Mouse (Mus musculus): ENCODE measurements around the gene Akap17b. TPM values are rescaled to one million over a fixed set of nuclear protein-coding genes. Genes with fewer than 3 reads are reported as not detected.

Akap17b gene
- 0.43 and 0.69 TPM in 2 replicates for polyA plus RNA-seq (2012; rRNA removed; ENCODE audit: low replicate concordance)

DNA sequence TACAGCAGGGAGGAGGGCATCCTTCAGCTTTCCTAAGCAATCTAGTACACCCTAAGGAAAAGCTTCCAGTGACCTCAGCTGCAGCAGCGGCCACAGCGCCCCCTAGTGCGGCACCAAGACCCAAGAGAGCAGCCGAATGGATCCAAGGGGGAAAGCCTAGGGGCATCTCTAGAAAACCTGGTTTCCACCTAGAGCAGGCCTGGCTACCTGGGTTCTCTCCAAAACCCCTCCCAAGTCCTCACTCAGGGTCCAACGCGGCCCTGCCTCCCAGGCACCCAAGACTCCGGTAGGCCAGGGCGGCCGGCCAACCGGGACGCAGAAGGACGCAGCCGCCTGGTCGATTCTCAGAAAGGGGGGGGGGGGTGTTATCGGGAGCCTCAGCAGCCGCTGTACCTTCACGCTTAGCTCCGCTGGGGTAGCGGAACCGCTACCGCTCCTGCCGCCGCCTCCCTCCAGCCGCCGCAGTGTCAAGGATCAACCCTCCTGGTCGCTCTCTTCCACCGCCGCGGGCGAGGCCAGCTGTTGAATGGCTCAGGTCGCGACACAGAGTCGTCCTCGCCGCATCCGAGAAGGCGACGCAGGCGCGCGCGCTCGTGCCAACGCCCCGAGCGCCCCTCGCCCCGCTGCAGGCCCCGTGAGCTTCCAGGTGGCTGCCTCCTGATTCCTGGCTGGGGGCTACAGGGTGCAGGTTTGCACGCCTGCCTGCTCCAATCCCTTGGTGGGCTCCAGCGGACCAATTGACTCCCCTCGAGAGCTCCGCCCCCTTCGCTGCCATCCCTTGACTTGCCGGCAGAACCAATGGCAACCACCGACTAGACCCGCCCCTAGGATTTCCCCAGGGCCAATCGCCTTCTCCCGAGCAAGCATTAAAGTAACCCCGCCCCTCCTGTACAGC, at the start of gene Akap17b:
Gene Akap17b, minus strand, starts transcription at position 739 of the 895 bp plus-strand sequence.

DNA sequence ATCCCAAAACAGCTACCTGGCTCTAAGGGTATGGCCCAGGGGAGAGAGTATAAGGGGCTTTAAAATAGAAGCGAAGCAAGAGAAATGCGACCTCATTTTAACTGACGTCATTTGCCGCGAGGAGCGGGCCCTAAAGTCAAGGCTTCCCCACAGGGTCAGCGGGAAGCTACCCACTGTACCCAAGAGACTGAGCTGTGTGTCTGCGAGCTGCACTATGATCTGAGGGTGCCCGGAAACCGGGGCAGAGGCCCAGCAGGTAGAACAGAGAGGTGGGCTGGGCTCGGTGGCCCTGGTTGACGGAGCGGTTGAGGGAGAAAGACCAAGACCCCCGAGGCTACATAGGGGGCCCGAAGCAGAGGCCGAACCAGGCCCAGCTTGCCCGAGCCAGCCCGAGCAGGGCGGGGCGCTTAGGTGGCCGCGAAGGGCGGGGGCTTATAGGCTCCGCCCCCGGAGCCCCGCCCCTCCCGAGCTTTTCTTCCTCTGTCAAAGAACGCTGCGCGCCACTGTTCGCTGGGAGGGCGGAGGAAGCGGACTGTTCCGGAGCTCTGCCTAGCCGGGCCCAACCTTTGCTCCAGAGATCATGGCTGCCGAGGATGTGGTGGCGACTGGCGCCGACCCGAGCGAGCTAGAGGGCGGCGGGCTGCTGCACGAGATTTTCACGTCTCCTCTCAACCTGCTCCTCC, 47.3 kb downstream of the Akap17b start, which contains the start of gene Pgrmc1:
Gene Pgrmc1, plus strand, starts transcription at position 500 of the 683 bp plus-strand sequence.

Other genes with a start within 250 kb of the Akap17b start
- not detected in 2 replicates for gene Gm6268, start 244.1 kb downstream of the Akap17b start, polyA plus RNA-seq (2012; rRNA removed; ENCODE audit: low replicate concordance)
- not detected in 2 replicates for gene Gm14569, start 153.6 kb downstream of the Akap17b start, polyA plus RNA-seq (2012; rRNA removed; ENCODE audit: low replicate concordance)
- 66.8 and 165 TPM in 2 replicates for gene Pgrmc1, start 47.2 kb downstream of the Akap17b start, polyA plus RNA-seq (2012; rRNA removed; ENCODE audit: low replicate concordance)
- gene Slc25a43, start 98.3 kb upstream of the Akap17b start, polyA plus RNA-seq (2012; rRNA removed; ENCODE audit: low replicate concordance), result 1.7 and 2.3 TPM in 2 replicates
- gene Slc25a5, start 150.3 kb upstream of the Akap17b start, polyA plus RNA-seq (2012; rRNA removed; ENCODE audit: low replicate concordance), result 466 and 632 TPM in 2 replicates
- 35.8 and 39.2 TPM in 2 replicates for gene Ube2a, start 228.5 kb upstream of the Akap17b start, polyA plus RNA-seq (2012; rRNA removed; ENCODE audit: low replicate concordance)
- 10.1 and 16.4 TPM in 2 replicates for gene C330007P06Rik, start 228.7 kb upstream of the Akap17b start, polyA plus RNA-seq (2012; rRNA removed; ENCODE audit: low replicate concordance)

Data from mammary gland, adult 2 months (tissue).